Mouse (Mus musculus) ES-Bruce4 (cell line): Measurements from ENCODE around the gene Spata1. TPM values are rescaled to one million over a fixed set of nuclear protein-coding genes. Genes with fewer than 3 reads are reported as not detected.

ENCODE experiments used
- H3K27ac ChIP-seq: 2 replicates; pipeline ENCODE4 v1.5.1; 2012; ENCODE audit warnings: low read length, inconsistent platforms; ENCODE audit not compliant: insufficient read depth
- H3K27me3 ChIP-seq: 2 replicates; pipeline ENCODE4 v1.6.1; 2012; ENCODE audit warnings: mild to moderate bottlenecking, low read length, inconsistent platforms; ENCODE audit not compliant: control insufficient read depth, poor library complexity, insufficient read depth, severe bottlenecking
- H3K36me3 ChIP-seq: 2 replicates; pipeline ENCODE4 v1.6.1; 2012; ENCODE audit warnings: inconsistent platforms, mild to moderate bottlenecking, low read length, moderate library complexity; ENCODE audit not compliant: control insufficient read depth, poor library complexity, insufficient read depth, severe bottlenecking
- H3K4me1 ChIP-seq: one replicate; pipeline ENCODE4 v1.8.1; 2011; ENCODE audit warnings: low read length; ENCODE audit not compliant: control insufficient read depth, insufficient read depth
- H3K4me3 ChIP-seq: 2 replicates; pipeline ENCODE4 v1.5.1; 2011; ENCODE audit warnings: low read depth, mild to moderate bottlenecking, low read length
- H3K9ac ChIP-seq: 2 replicates; pipeline ENCODE4 v1.6.1; 2012; ENCODE audit warnings: low read depth, mild to moderate bottlenecking, inconsistent platforms; ENCODE audit not compliant: poor library complexity, severe bottlenecking
- H3K9me3 ChIP-seq: replicated peaks from 2 replicates; pipeline ENCODE4 v1.6.1; 2012; ENCODE audit warnings: mild to moderate bottlenecking, low read length, inconsistent platforms; ENCODE audit not compliant: control insufficient read depth, poor library complexity, insufficient read depth, severe bottlenecking
- CTCF ChIP-seq: IDR thresholded peaks from one replicate; pipeline ENCODE4 v1.8.1; 2011; ENCODE audit warnings: low read depth, low read length
- EP300 ChIP-seq: IDR thresholded peaks from 2 replicates; pipeline ENCODE4 v1.6.1; 2011; ENCODE audit warnings: low read depth, low read length; ENCODE audit not compliant: insufficient read depth
- POLR2A ChIP-seq: IDR thresholded peaks from one replicate; pipeline ENCODE4 v1.8.1; 2011; ENCODE audit warnings: low read length; ENCODE audit not compliant: insufficient read depth
- polyA plus RNA-seq: library from polyadenylated mRNA; stranded (reverse); fragments of >200 nt; gene quantifications from 2 replicates; pipeline ENCODE4 v1.2.4, GENCODE M21; 2011; ENCODE audit warnings: low read depth; ENCODE audit not compliant: missing spikeins, insufficient read depth, insufficient read length

Gene Spata1
- polyA plus RNA-seq, 1 experiment: 7.5 TPM

DNA sequence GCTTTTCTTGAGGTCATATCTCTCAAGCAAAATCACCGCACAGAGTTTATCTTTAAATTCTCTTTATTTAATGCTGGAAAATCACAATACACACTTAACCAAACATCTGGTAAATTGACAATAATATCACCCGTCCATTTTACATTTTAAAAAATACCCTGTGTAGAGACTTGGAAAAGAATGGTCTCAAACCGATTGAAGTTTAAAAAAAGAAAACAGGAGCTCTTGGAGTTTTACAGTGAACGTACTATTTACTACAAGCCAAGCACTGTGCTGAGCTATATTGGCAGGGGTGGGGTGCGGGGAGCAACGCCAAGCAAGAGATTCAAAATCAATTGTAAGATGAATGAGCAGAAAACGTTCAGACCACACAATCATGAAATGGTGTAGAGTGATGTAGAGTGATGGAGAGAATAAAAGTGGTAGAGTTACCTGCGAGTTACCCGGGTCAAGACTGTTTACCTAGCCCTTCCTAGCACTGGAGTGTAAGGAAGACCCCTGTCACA is 49.8 kb downstream of the Spata1 start, which contains the start of gene Ctbs:
Gene Ctbs (plus strand): TSS at position 51 of the 506 bp plus-strand sequence.
- no peak for TF ChIP-seq EP300
- Histone ChIP-seq H3K27me3 (no peaks in the 10 kb centered on the region), H3K4me3 (peak within 1 kb of the TSS; percentile 76), H3K9me3 (no peaks in the 10 kb centered on the region), H3K9ac (peak within 1 kb of the TSS; percentile 21), H3K4me1 (no peaks in the 10 kb centered on the region), H3K27ac (no peak within 1 kb of the TSS), H3K36me3 (no peaks in the 10 kb centered on the region)

DNA sequence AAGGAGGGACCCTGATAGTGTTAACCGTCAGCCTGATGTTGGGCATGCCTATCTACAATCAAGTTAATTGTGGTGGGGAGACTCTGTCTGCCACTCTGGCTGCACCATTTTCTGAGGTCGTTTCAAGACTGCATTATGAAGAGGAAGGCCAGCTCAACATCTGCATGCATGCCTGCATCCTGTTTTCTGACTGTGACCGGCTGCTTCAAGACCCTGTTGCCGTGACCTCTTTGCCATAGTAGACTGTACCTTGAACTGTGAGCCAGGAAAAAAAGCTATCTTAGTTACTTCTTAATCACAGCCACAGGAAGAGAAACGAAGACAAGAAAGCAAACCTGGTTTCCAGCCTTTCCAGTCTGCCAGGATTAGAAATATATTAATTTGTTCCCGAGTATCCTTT is 50.6 kb downstream of the Spata1 start:
- H3K36me3 ChIP-seq: no peaks in the 10 kb centered on the region
- H3K27me3 ChIP-seq: no peaks in the 10 kb centered on the region
- no peak overlapping the region for H3K27ac ChIP-seq
- H3K4me3 ChIP-seq: no peak overlapping the region
- TF ChIP-seq CTCF (no peak), POLR2A (no peak), EP300 (no peak)
- H3K9ac ChIP-seq: no peak overlapping the region
- H3K9me3 ChIP-seq: no peaks in the 10 kb centered on the region
- H3K4me1 ChIP-seq: no peaks in the 10 kb centered on the region

DNA sequence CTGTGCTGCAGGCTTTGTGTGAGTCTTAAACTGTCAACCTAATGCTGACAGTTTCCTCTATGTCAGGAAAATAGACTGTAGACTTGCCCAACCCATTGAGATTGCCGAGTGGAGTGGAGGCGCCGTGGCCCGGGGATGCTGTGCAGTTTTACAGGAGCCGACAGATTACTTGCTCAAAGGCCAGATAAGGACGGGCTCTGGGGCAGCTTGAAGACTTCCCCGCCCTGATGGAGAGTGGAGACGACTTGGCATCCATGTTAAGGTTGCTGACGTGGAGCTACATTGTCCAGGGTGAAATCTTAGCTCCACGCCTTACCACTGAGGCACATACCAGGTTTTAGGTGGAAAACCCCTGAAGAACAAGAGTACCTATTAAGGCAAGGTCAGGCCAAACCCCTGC is 51.2 kb downstream of the Spata1 start:
- H3K9me3 ChIP-seq: no peaks in the 10 kb centered on the region
- no peaks in the 10 kb centered on the region for H3K36me3 ChIP-seq
- H3K4me3 ChIP-seq: no peak overlapping the region
- H3K27me3 ChIP-seq: no peaks in the 10 kb centered on the region
- no peak for TF ChIP-seq POLR2A
- no peak for TF ChIP-seq CTCF
- TF ChIP-seq EP300: no peak
- H3K9ac ChIP-seq: no peak overlapping the region
- H3K4me1 ChIP-seq: no peaks in the 10 kb centered on the region
- no peak overlapping the region for H3K27ac ChIP-seq

DNA sequence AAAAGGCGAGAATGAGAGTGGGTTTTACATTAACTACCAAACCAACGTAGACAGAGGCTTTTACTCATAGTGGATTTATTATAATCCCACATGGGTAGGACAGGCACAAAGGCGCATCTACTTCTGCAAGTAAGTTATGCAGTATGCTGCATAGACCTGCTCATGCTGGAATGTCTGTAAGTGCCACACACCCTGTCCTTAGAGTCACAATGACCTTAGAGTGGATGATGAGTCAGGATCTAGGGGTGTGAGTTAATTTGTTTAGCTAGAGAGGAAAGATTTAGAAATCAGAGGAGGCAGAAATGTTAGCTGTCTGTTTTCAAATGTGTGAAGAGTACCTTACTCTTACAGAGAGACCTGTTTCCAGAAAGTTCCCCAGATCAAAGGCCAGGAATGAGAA is 52.0 kb downstream of the Spata1 start:
- Histone ChIP-seq H3K4me1 (no peaks in the 10 kb centered on the region), H3K36me3 (no peaks in the 10 kb centered on the region), H3K9me3 (no peaks in the 10 kb centered on the region), H3K4me3 (no peak overlapping the region), H3K27me3 (no peaks in the 10 kb centered on the region), H3K9ac (no peak overlapping the region), H3K27ac (no peak overlapping the region)
- TF ChIP-seq POLR2A: no peak
- no peak for TF ChIP-seq EP300
- no peak for TF ChIP-seq CTCF

DNA sequence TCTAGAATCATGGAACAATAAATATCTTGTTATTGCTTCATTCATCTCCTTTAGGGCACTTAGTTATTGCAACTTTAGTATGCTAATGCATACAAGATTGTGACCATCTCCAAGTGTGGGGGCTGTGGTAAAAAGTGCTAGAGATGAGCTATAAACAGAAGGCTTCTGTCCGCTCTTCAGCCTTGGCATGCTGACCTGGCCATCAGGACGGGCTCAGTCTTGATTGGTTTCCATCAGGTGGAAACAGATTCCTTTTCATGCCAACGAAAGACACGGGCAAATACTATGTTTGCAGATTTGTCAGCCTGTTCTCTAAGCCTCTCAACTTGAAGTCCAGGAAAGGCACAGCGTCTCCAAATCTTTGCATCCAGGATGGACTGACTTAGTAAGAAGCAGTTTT is 52.4 kb downstream of the Spata1 start:
- TF ChIP-seq POLR2A: no peak
- no peak for TF ChIP-seq EP300
- no peak for TF ChIP-seq CTCF
- Histone ChIP-seq H3K9ac (no peak overlapping the region), H3K27ac (no peak overlapping the region), H3K36me3 (no peaks in the 10 kb centered on the region), H3K4me1 (no peaks in the 10 kb centered on the region), H3K4me3 (no peak overlapping the region), H3K27me3 (no peaks in the 10 kb centered on the region), H3K9me3 (no peaks in the 10 kb centered on the region)

DNA sequence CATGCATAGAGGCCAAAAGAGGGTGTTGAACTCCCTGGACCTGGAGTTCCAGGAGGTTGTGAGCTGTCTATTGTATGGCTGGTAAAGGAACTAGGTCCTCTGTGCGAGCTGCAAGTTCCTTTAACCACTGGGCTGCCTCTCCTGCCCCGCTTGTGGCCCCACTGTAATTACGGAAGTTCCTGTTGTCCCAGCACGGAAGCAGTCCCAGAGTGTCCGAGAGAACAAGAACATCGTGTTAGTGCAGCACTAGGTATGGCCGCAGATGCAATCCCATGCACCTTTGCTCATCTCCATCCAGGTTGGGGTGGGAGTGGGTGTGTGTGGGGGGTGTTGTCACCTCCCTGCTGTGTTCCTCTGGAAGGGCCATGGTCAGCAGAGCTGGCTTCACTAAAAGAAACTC is 54.7 kb downstream of the Spata1 start:
- no peak overlapping the region for H3K27ac ChIP-seq
- no peak overlapping the region for H3K4me3 ChIP-seq
- peaks cover 2% of the 10 kb centered on the region; the same call in 1 of the 2 replicates for H3K36me3 ChIP-seq
- no peaks in the 10 kb centered on the region for H3K9me3 ChIP-seq
- TF ChIP-seq CTCF (no peak), EP300 (no peak), POLR2A (no peak)
- H3K9ac ChIP-seq: no peak overlapping the region
- no peaks in the 10 kb centered on the region for H3K4me1 ChIP-seq
- H3K27me3 ChIP-seq: no peaks in the 10 kb centered on the region
